Mouse (Mus musculus) kidney, adult 2 months (tissue): Measurements from ENCODE around the gene 1700003E16Rik.

Experiments used
- CTCF ChIP-seq: fragments of 200-500 bp; conservative IDR thresholded peaks from 2 replicates; pipeline ENCODE4 v1.5.1; 2011; ENCODE audit warnings: low read depth, mild to moderate bottlenecking, control low read depth, low read length, moderate library complexity, mixed read lengths; ENCODE audit not compliant: insufficient read depth, insufficient read length
- POLR2A ChIP-seq: fragments of 200-500 bp; IDR thresholded peaks from one replicate; pipeline ENCODE4 v1.6.1; 2011; ENCODE audit warnings: low read depth, low read length, control low read depth

- TF ChIP-seq CTCF, result peak; percentile 88
- no peak for TF ChIP-seq POLR2A
Observed at GRCm38 (mm10) chr6:83107566-83108400, 48.4 kb upstream of the 1700003E16Rik start.
